Mouse (Mus musculus) stomach, embryonic 15.5 days (tissue): ENCODE data around the gene Prtn3. TPM values are rescaled to one million over a fixed set of nuclear protein-coding genes. Genes with fewer than 3 reads are reported as not detected.

Source experiments
- ATAC-seq: fragments of 200-750 bp; cut with Nextera tagmentation; 2 replicates; pipeline ENCODE4 v1.8.0; 2017; ENCODE audit warnings: low read depth, moderate number of reproducible peaks, moderate TSS enrichment; ENCODE audit not compliant: insufficient read depth, low FRiP score
- H3K27ac ChIP-seq: fragments of 300-500 bp; sonication (generic); 2 replicates; pipeline ENCODE4 v1.5.1; 2015; ENCODE audit warnings: mild to moderate bottlenecking, inconsistent platforms
- H3K27me3 ChIP-seq: fragments of 300-500 bp; sonication (generic); replicated peaks from 2 replicates; pipeline ENCODE4 v1.6.1; 2015; ENCODE audit warnings: inconsistent platforms
- H3K36me3 ChIP-seq: fragments of 300-500 bp; sonication (generic); 2 replicates; pipeline ENCODE4 v1.6.1; 2015; ENCODE audit warnings: inconsistent platforms
- H3K4me1 ChIP-seq: fragments of 300-500 bp; sonication (generic); 2 replicates; pipeline ENCODE4 v1.6.1; 2015; ENCODE audit warnings: inconsistent platforms
- H3K4me2 ChIP-seq: fragments of 300-500 bp; sonication (generic); 2 replicates; pipeline ENCODE4 v1.6.1; 2015; ENCODE audit warnings: mild to moderate bottlenecking, inconsistent platforms
- H3K4me3 ChIP-seq: fragments of 300-500 bp; sonication (generic); replicated peaks from 2 replicates; pipeline ENCODE4 v1.5.1; 2015; ENCODE audit warnings: inconsistent platforms
- H3K9ac ChIP-seq: fragments of 300-500 bp; sonication (generic); 2 replicates; pipeline ENCODE4 v1.6.1; 2015; ENCODE audit warnings: inconsistent platforms
- H3K9me3 ChIP-seq: fragments of 300-500 bp; sonication (generic); 2 replicates; pipeline ENCODE4 v1.6.1; 2016; ENCODE audit warnings: inconsistent platforms
- WGBS: fragments of 180-500 bp; shearing (Covaris S2); methylation state at CpG from one replicate; pipeline ENCODE4 v1.1.7; 2015; 5-methylcytosine and 5-hydroxymethylcytosine counted together
- polyA plus RNA-seq: library from polyadenylated mRNA; unstranded; fragments of >200 nt; fragmentation: Nextera tagmentation; extraction: Ambion mirVana; gene quantifications from 2 replicates; pipeline ENCODE4 v1.2.1, GENCODE M21; 2015

The Prtn3 gene
- polyA plus RNA-seq, 1 experiment from 2014 or later, result 10.6 TPM

GRCm38 (mm10) chr10:79865189-79865601, 9.1 kb upstream of the Prtn3 start:
- ATAC-seq, result 0 out of 2 replicates have a peak, but pooled peaks have one; percentile 7
- Histone ChIP-seq H3K4me2 (no peak overlapping the region), H3K4me1 (peaks cover 10% of the 10 kb centered on the region; the same call in 1 of the 2 replicates), H3K9me3 (no peaks in the 10 kb centered on the region), H3K27me3 (no peaks in the 10 kb centered on the region), H3K36me3 (peaks cover 47% of the 10 kb centered on the region), H3K27ac (no peak overlapping the region; the same call in 1 of the 2 replicates), H3K9ac (no peak overlapping the region), H3K4me3 (no peak overlapping the region)
- WGBS, result 53% methylated on average over 12 of the region's 12 CpGs

GRCm38 (mm10) chr10:79865801-79866295, 8.4 kb upstream of the Prtn3 start:
- Histone ChIP-seq H3K27me3 (no peaks in the 10 kb centered on the region), H3K9ac (no peak overlapping the region), H3K9me3 (no peaks in the 10 kb centered on the region), H3K27ac (no peak overlapping the region; the same call in 1 of the 2 replicates), H3K4me2 (no peak overlapping the region), H3K4me3 (no peak overlapping the region), H3K36me3 (peaks cover 41% of the 10 kb centered on the region), H3K4me1 (peaks cover 4% of the 10 kb centered on the region; the same call in 1 of the 2 replicates)
- ATAC-seq, result no peak
- 65% methylated on average over 19 of the region's 19 CpGs for WGBS

- H3K27me3 ChIP-seq, result no peaks in the 10 kb centered on the region
- H3K9ac ChIP-seq, result no peak overlapping the region
- H3K4me2 ChIP-seq, result no peak overlapping the region
- no peak overlapping the region for H3K4me3 ChIP-seq
- peaks cover 3% of the 10 kb centered on the region; the same call in 1 of the 2 replicates for H3K4me1 ChIP-seq
- H3K27ac ChIP-seq, result no peak overlapping the region
- no peaks in the 10 kb centered on the region for H3K9me3 ChIP-seq
- no peak; the same call in 1 of the 2 replicates for ATAC-seq
- H3K36me3 ChIP-seq, result peaks cover 33% of the 10 kb centered on the region
- 72% methylated on average over 11 of the region's 11 CpGs for WGBS
These were observed 7.7 kb upstream of the Prtn3 start for GRCm38 (mm10) chr10:79866601-79867000.

GRCm38 (mm10) chr10:79871845-79872244, 2.4 kb upstream of the Prtn3 start:
- Histone ChIP-seq H3K4me3 (no peak overlapping the region), H3K4me1 (peaks cover 14% of the 10 kb centered on the region; the same call in 1 of the 2 replicates), H3K27ac (no peak overlapping the region), H3K9me3 (no peaks in the 10 kb centered on the region), H3K4me2 (no peak overlapping the region), H3K36me3 (no peaks in the 10 kb centered on the region), H3K9ac (no peak overlapping the region), H3K27me3 (no peaks in the 10 kb centered on the region)
- 87% methylated on average over 8 of the region's 8 CpGs for WGBS
- ATAC-seq, result no peak

GRCm38 (mm10) chr10:79872862-79873261, 1.4 kb upstream of the Prtn3 start:
- Histone ChIP-seq H3K4me3 (no peak overlapping the region), H3K4me1 (peaks cover 23% of the 10 kb centered on the region; the same call in 1 of the 2 replicates), H3K9me3 (no peaks in the 10 kb centered on the region), H3K9ac (no peak overlapping the region), H3K27me3 (no peaks in the 10 kb centered on the region), H3K27ac (no peak overlapping the region), H3K36me3 (no peaks in the 10 kb centered on the region), H3K4me2 (peak overlapping the region; percentile 99)
- no peak for ATAC-seq
- WGBS, result 47% methylated on average over 3 of the region's 3 CpGs

GRCm38 (mm10) chr10:79873313-79873712, 963 bp upstream of the Prtn3 start:
- peak overlapping the region; percentile 99 for H3K4me2 ChIP-seq
- no peak overlapping the region for H3K9ac ChIP-seq

GRCm38 (mm10) chr10:79873715-79874289, 474 bp upstream of the Prtn3 start:
- no peak for ATAC-seq
- Histone ChIP-seq H3K9ac (peak overlapping the region; percentile 69), H3K4me1 (peaks cover 23% of the 10 kb centered on the region; the same call in 1 of the 2 replicates), H3K4me3 (peak overlapping the region; percentile 70), H3K4me2 (peak overlapping the region; percentile 99), H3K27ac (0 out of 2 replicates have a peak overlapping the region, but pooled peaks have one; percentile 40), H3K36me3 (no peaks in the 10 kb centered on the region), H3K9me3 (no peaks in the 10 kb centered on the region), H3K27me3 (no peaks in the 10 kb centered on the region)
- 2% methylated on average over 26 of the region's 26 CpGs for WGBS

More at GRCm38 (mm10) chr10:79873313-79873712, 963 bp upstream of the Prtn3 start:
- Histone ChIP-seq H3K9me3 (no peaks in the 10 kb centered on the region), H3K4me3 (peak overlapping the region; percentile 70), H3K27ac (no peak overlapping the region), H3K36me3 (no peaks in the 10 kb centered on the region), H3K27me3 (no peaks in the 10 kb centered on the region), H3K4me1 (peaks cover 23% of the 10 kb centered on the region; the same call in 1 of the 2 replicates)
- WGBS, result 13% methylated on average over 6 of the region's 6 CpGs
- no peak for ATAC-seq

- no peaks in the 10 kb centered on the region for H3K36me3 ChIP-seq
- H3K27ac ChIP-seq, result no peak overlapping the region
- H3K4me3 ChIP-seq, result no peak overlapping the region
- 48% methylated on average over 1 of the region's 1 CpGs for WGBS
- H3K27me3 ChIP-seq, result no peaks in the 10 kb centered on the region
- no peak for ATAC-seq
- no peak overlapping the region for H3K4me2 ChIP-seq
- H3K9ac ChIP-seq, result no peak overlapping the region
- H3K9me3 ChIP-seq, result no peaks in the 10 kb centered on the region
- peaks cover 42% of the 10 kb centered on the region for H3K4me1 ChIP-seq
These were observed 2.9 kb downstream of the Prtn3 start for GRCm38 (mm10) chr10:79877174-79877573.

- Histone ChIP-seq H3K27ac (no peak overlapping the region), H3K27me3 (no peaks in the 10 kb centered on the region), H3K4me3 (no peak overlapping the region), H3K9me3 (no peaks in the 10 kb centered on the region), H3K4me1 (peaks cover 45% of the 10 kb centered on the region), H3K36me3 (no peaks in the 10 kb centered on the region), H3K9ac (no peak overlapping the region), H3K4me2 (no peak overlapping the region)
- no peak for ATAC-seq
- WGBS, result 59% methylated on average over 12 of the region's 12 CpGs
These were observed 3.5 kb downstream of the Prtn3 start for GRCm38 (mm10) chr10:79877757-79878156.

- Histone ChIP-seq H3K4me1 (peaks cover 36% of the 10 kb centered on the region), H3K4me3 (no peak overlapping the region), H3K9ac (no peak overlapping the region), H3K27ac (no peak overlapping the region), H3K4me2 (no peak overlapping the region), H3K36me3 (no peaks in the 10 kb centered on the region), H3K9me3 (no peaks in the 10 kb centered on the region), H3K27me3 (no peaks in the 10 kb centered on the region)
- WGBS, result 29% methylated on average over 3 of the region's 3 CpGs
- ATAC-seq, result no peak
These were observed 5.3 kb downstream of the Prtn3 start for GRCm38 (mm10) chr10:79879527-79879926.

- Histone ChIP-seq H3K27ac (no peak overlapping the region), H3K4me1 (peaks cover 36% of the 10 kb centered on the region), H3K4me3 (no peak overlapping the region), H3K9me3 (no peaks in the 10 kb centered on the region), H3K9ac (no peak overlapping the region), H3K4me2 (peak overlapping the region; percentile 37), H3K36me3 (no peaks in the 10 kb centered on the region), H3K27me3 (no peaks in the 10 kb centered on the region)
- no peak for ATAC-seq
- WGBS, result 14% methylated on average over 9 of the region's 9 CpGs
These were observed 6.4 kb downstream of the Prtn3 start for GRCm38 (mm10) chr10:79880721-79881120.

GRCm38 (mm10) chr10:79881981-79882380, 7.7 kb downstream of the Prtn3 start:
- Histone ChIP-seq H3K36me3 (no peaks in the 10 kb centered on the region), H3K9me3 (no peaks in the 10 kb centered on the region), H3K4me1 (peaks cover 35% of the 10 kb centered on the region), H3K9ac (no peak overlapping the region), H3K4me2 (peak overlapping the region; percentile 49), H3K4me3 (peak overlapping the region; percentile 12), H3K27me3 (no peaks in the 10 kb centered on the region), H3K27ac (no peak overlapping the region)
- WGBS, result 8% methylated on average over 22 of the region's 22 CpGs
- 0 out of 2 replicates have a peak, but pooled peaks have one; percentile 27 for ATAC-seq
